Mouse (Mus musculus) lung, embryonic 15.5 days (tissue): ENCODE measurements around the gene Sgms1. TPM values are rescaled to one million over a fixed set of nuclear protein-coding genes. Genes with fewer than 3 reads are reported as not detected.

Experiments
- ATAC-seq: fragments of 200-750 bp; cut with Nextera tagmentation; 2 replicates; pipeline ENCODE4 v1.8.0; 2017; ENCODE audit warnings: moderate number of reproducible peaks, borderline replicate concordance; ENCODE audit not compliant: low FRiP score, low TSS enrichment; ENCODE audit errors: extremely low read depth
- H3K27ac ChIP-seq: fragments of 300-500 bp; sonication (generic); 2 replicates; pipeline ENCODE4 v1.5.1; 2015; ENCODE audit warnings: moderate library complexity, mild to moderate bottlenecking, inconsistent platforms
- H3K27me3 ChIP-seq: fragments of 300-500 bp; sonication (generic); 2 replicates; pipeline ENCODE4 v1.6.1; 2015; ENCODE audit warnings: inconsistent platforms
- H3K36me3 ChIP-seq: fragments of 300-500 bp; sonication (generic); 2 replicates; pipeline ENCODE4 v1.6.1; 2015; ENCODE audit warnings: inconsistent platforms
- H3K4me1 ChIP-seq: fragments of 300-500 bp; sonication (generic); 2 replicates; pipeline ENCODE4 v1.6.1; 2015; ENCODE audit warnings: inconsistent platforms
- H3K4me2 ChIP-seq: fragments of 300-500 bp; sonication (generic); 2 replicates; pipeline ENCODE4 v1.6.1; 2015; ENCODE audit warnings: inconsistent platforms, mild to moderate bottlenecking, moderate library complexity
- H3K4me3 ChIP-seq: fragments of 300-500 bp; sonication (generic); 2 replicates; pipeline ENCODE4 v1.5.1; 2015; ENCODE audit warnings: mild to moderate bottlenecking, inconsistent platforms
- H3K9ac ChIP-seq: fragments of 300-500 bp; sonication (generic); 2 replicates; pipeline ENCODE4 v1.6.1; 2015; ENCODE audit warnings: inconsistent platforms
- H3K9me3 ChIP-seq: fragments of 300-500 bp; sonication (generic); 2 replicates; pipeline ENCODE4 v1.6.1; 2016; ENCODE audit warnings: inconsistent platforms
- WGBS: fragments of 180-500 bp; shearing (Covaris S2); methylation state at CpG from one replicate; pipeline ENCODE4 v1.1.7; 2015; 5-methylcytosine and 5-hydroxymethylcytosine counted together
- polyA plus RNA-seq: library from polyadenylated mRNA; unstranded; fragments of >200 nt; fragmentation: Nextera tagmentation; extraction: Ambion mirVana; gene quantifications from 2 replicates; pipeline ENCODE4 v1.2.1, GENCODE M21; 2015

Sgms1 gene
- polyA plus RNA-seq, 1 experiment from 2014 or later = 54.7 TPM

DNA sequence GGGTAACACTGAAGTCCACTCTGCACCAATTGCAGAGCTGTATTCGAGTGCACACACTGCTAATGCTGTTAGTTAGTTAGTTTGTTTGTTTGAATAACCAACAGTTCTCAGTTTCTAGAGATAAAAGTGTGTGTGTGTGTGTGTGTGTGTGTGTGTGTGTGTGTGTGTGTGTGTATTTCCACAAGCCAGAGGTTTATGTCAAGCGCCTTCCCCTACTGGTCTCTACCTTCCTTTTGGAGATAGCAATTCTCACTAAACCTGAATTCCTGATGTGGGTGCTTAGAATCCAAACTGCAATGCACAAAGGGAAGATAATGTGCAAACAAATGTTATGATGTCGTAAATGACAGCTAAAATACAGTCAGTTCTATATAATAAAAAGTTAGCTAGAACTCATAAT lies 131.9 kb downstream of the Sgms1 start:
- Histone ChIP-seq H3K4me3 (no peak overlapping the region), H3K4me1 (peaks cover 13% of the 10 kb centered on the region), H3K4me2 (no peak overlapping the region), H3K27me3 (no peaks in the 10 kb centered on the region), H3K27ac (no peak overlapping the region), H3K9ac (no peak overlapping the region), H3K9me3 (no peaks in the 10 kb centered on the region), H3K36me3 (no peaks in the 10 kb centered on the region)
- ATAC-seq = no peak
- WGBS = 82% methylated on average over 3 of the region's 3 CpGs

DNA sequence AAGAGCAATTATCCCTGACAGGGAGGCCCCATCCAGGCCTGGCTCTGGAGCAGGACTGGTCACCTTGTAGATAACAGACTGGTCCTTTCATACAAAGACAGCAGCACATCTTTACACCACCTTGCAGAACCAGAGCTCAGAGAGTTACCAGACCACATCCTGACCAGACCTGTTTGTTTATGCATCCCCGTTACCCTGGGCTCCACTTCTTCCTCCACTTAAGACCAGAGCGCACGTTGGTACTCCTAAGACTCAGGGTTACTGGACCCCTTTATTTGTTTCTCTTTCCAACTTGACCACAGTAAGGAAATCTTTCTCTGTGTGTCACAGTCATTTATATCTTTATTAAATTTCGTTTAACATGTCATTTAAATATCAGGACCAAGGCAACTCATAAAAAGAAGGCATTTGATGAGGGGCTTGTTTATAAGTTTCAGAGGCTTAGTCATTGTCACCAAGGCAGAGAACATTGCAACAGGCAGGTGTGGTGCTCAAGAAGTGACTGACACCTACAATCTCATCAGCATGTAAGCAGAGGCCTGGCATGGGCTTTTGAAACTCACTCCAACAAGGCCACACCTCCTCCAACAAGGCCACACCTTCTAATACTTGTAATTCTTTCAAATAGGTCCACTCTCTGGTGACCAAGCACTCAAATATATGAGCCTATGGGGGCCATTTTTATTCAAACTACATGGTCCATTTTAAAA lies 132.7 kb downstream of the Sgms1 start:
- peaks cover 16% of the 10 kb centered on the region for H3K4me1 ChIP-seq
- H3K4me2 ChIP-seq = no peak overlapping the region
- no peaks in the 10 kb centered on the region for H3K36me3 ChIP-seq
- WGBS = 55% methylated on average over 4 of the region's 4 CpGs
- H3K9ac ChIP-seq = no peak overlapping the region
- no peaks in the 10 kb centered on the region for H3K9me3 ChIP-seq
- no peak for ATAC-seq
- H3K27me3 ChIP-seq = no peaks in the 10 kb centered on the region
- no peak overlapping the region for H3K27ac ChIP-seq
- H3K4me3 ChIP-seq = no peak overlapping the region

DNA sequence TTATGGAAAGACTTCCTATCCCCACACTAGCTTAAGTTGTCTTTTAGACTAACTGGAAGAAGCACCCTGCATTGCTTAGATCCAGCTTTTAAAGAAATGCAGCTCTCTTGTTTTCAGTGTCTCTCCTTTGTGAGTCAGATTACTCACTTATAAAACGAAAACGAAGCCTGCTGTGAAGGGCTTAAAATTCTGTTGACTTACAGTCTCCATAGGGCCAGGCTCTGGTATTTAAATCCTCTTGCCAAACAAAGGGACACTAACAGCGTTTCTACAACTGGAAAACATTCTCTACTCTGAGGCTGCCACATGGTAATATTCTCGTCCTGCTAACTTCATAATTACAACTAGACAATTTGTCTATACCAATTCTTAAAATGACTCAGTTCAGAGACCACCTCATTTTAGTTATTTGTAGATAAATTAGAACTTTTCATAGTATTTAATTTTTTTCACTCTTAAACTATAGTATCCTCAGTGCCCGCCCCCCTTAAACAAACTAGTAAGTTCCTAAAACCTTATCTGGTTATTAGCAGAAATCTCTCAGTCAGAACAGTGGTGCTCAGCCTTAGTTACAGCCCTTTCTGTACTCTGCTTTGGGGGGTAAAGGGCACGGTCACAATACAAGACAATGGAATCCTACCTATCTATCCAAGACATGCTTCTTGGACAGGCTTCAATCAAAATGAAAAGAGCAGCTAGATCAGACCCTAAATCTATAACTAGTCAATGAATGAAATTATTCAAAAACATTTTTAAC lies 133.9 kb downstream of the Sgms1 start:
- peaks cover 16% of the 10 kb centered on the region for H3K4me1 ChIP-seq
- H3K27ac ChIP-seq = no peak overlapping the region
- WGBS = 59% methylated on average over 6 of the region's 6 CpGs
- no peak for ATAC-seq
- H3K4me2 ChIP-seq = no peak overlapping the region
- no peak overlapping the region for H3K4me3 ChIP-seq
- H3K36me3 ChIP-seq = no peaks in the 10 kb centered on the region
- no peaks in the 10 kb centered on the region for H3K27me3 ChIP-seq
- no peak overlapping the region for H3K9ac ChIP-seq
- H3K9me3 ChIP-seq = no peaks in the 10 kb centered on the region

DNA sequence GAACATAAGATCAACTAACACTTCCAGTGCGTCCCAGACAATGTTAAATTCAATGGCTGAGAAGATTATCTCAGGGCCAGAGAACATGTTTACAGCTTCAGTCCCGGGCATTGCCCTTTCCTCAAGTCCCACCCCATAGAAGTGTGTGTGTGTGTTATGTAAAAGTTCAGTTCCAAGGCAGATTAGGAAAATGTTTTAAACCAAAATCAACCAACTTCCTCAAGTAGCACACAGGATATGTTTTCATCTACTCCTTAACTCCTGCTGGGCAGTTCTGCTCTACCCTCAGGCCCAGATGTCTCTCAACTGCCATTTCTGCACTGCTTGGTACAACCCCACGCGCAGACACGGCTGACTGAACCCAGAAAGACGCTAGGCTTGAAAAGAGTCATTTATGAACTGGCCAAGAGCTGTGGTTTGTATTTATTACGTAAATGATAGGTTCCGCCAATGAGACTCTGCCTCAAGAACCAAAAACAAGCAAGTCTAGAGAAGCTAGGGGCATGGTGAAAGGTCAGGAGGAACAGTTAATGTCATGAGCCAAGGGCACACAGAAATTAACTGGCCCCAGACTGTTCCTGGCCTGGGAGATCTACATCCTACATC lies 134.7 kb downstream of the Sgms1 start:
- no peaks in the 10 kb centered on the region for H3K9me3 ChIP-seq
- H3K4me3 ChIP-seq = no peak overlapping the region
- H3K4me1 ChIP-seq = peaks cover 16% of the 10 kb centered on the region
- ATAC-seq = peak; percentile 39; the same call in 1 of the 2 replicates
- H3K36me3 ChIP-seq = no peaks in the 10 kb centered on the region
- H3K4me2 ChIP-seq = no peak overlapping the region
- no peak overlapping the region for H3K9ac ChIP-seq
- peak overlapping the region; percentile 58 for H3K27ac ChIP-seq
- no peaks in the 10 kb centered on the region for H3K27me3 ChIP-seq
- 51% methylated on average over 8 of the region's 8 CpGs for WGBS

DNA sequence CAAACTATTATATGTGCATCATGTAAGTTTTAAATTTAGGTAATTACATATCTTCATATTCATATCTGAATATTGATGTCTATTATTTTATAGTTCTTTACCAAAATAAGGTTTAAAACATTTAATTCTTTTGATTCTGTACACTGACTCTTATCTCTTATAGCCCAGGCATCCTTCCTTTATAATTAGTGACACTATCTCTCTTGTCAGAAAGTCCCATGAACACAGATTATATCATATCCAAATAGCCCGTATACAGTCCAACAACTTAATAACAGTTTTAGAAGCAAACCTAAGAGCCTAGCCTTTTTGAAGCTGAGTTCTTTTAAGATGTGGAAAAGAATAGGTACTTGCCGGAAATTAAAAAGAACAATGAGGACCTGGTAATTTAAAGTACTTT lies 135.3 kb downstream of the Sgms1 start:
- peaks cover 16% of the 10 kb centered on the region for H3K4me1 ChIP-seq
- H3K27ac ChIP-seq = no peak overlapping the region
- H3K4me2 ChIP-seq = no peak overlapping the region
- no peaks in the 10 kb centered on the region for H3K27me3 ChIP-seq
- H3K4me3 ChIP-seq = no peak overlapping the region
- no peak for ATAC-seq
- H3K9ac ChIP-seq = no peak overlapping the region
- no peaks in the 10 kb centered on the region for H3K36me3 ChIP-seq
- 57% methylated on average over 2 of the region's 2 CpGs for WGBS
- H3K9me3 ChIP-seq = no peaks in the 10 kb centered on the region

DNA sequence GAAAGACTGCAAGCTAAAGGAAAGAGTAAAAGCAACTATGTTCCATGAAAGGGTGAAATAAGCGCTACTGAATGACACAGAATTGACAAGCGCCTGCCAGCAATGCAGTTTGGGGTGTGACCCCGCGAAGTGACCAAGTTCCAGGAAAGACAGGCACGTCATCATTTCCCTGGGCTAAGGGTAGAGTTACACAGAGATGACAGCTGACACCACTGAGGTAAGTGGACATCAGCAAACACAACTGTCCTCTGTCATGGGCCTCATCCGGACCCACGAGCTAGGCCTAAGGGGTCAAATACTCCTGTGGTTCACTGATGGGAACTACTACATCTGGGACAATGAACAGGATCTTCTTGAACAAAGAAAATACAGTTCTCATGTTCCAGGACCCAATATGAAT lies 136.5 kb downstream of the Sgms1 start:
- H3K9me3 ChIP-seq = no peaks in the 10 kb centered on the region
- H3K4me1 ChIP-seq = peaks cover 16% of the 10 kb centered on the region
- ATAC-seq = no peak
- no peak overlapping the region for H3K4me2 ChIP-seq
- H3K27me3 ChIP-seq = no peaks in the 10 kb centered on the region
- H3K9ac ChIP-seq = no peak overlapping the region
- H3K27ac ChIP-seq = no peak overlapping the region
- no peak overlapping the region for H3K4me3 ChIP-seq
- 77% methylated on average over 7 of the region's 7 CpGs for WGBS
- no peaks in the 10 kb centered on the region for H3K36me3 ChIP-seq

DNA sequence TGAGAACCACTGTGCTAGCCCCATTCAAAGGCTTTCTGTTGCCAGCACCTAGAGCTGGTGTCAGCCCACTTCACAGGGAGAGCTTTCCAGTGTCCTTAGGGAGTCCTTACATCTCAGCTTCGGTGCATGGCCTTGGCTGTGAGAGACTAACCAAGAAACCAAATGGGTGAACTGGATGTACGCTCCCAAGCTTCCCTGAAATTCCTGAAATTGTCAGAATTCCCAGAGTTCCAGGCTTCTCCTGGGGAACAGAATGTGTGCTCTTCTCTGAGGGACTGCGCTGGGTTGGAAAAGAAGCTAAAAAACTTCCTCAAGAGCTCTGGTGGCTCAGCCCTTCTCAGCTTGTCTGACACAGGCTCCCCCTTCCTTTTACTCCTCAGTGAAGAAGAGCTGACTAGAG lies 137.1 kb downstream of the Sgms1 start:
- Histone ChIP-seq H3K36me3 (no peaks in the 10 kb centered on the region), H3K4me1 (peaks cover 16% of the 10 kb centered on the region), H3K4me2 (no peak overlapping the region), H3K27ac (no peak overlapping the region), H3K9ac (no peak overlapping the region), H3K27me3 (no peaks in the 10 kb centered on the region), H3K9me3 (no peaks in the 10 kb centered on the region), H3K4me3 (no peak overlapping the region)
- ATAC-seq = no peak
- 53% methylated on average over 3 of the region's 3 CpGs for whole genome bisulfite sequencing

DNA sequence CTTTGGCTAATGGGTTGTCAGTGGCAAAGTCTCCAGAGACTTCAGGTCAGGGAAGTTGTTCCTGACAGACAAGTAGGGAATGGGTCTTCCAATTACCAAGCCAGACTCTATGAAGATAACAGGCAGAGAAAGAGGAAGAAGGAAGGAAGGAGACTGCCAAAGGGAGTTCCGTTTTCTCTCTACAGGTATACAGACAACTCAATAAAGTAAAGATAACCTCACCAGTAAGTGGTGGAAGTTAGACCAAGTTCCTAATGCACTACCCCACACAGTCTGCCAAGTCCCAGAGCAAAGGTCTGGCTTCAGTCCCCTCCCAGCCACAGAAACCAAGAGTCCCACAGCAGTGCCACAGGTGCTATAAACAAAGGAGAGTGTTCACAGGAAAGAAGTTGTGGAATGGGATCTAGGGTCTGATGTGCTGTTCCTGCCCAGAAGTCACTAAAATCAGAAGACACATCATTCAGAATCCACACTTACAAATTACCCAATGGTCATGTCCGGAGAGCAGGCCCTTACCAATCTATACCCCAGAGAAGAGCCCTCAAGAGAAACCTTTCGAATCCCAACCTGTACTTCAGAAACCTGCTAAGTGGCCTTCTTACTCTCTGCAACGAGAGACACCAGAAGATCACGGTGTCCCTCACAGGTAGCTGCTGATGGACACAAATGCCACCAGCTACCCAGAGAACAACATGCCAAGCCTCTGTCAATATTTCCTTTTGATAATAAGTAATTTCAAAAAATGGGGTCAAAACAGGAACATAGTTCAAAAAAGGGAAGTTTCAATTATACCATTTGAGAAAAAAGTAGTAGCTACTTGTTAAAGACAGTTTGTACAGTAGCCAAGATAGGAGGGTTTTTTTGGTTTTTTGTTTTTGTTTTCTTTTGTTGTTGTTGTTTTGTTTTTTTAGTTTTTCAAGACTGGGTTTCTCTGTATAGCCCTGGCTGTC lies 140.1 kb downstream of the Sgms1 start:
- H3K4me1 ChIP-seq = peaks cover 8% of the 10 kb centered on the region; the same call in 1 of the 2 replicates
- no peak overlapping the region for H3K9ac ChIP-seq
- no peak for ATAC-seq
- no peaks in the 10 kb centered on the region for H3K9me3 ChIP-seq
- H3K4me3 ChIP-seq = no peak overlapping the region
- no peaks in the 10 kb centered on the region for H3K36me3 ChIP-seq
- no peaks in the 10 kb centered on the region for H3K27me3 ChIP-seq
- H3K4me2 ChIP-seq = no peak overlapping the region
- 76% methylated on average over 5 of the region's 5 CpGs for WGBS
- no peak overlapping the region for H3K27ac ChIP-seq

DNA sequence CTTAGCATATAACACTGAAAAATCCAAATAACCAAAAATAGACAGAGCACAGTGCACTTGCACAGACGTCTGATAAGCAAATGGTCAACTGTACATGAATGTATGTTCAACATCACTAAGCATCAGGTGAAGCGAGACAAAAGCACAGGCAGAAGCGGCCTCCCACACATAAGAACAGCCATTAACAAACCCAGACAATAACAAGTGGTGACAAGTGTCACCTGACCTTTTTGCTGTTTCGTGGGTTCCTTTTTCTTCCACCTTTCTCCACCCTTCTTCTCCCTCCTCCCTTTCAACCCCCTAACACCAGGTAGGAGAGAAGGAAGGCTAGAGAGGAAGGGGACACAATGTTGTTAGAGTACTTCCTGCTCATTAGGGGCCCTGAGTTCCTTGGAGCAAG lies 144.6 kb downstream of the Sgms1 start:
- Histone ChIP-seq H3K27me3 (no peaks in the 10 kb centered on the region), H3K4me1 (0 out of 2 replicates have a peak, but pooled peaks cover 3% of the 10 kb centered on the region), H3K36me3 (no peaks in the 10 kb centered on the region), H3K9me3 (no peaks in the 10 kb centered on the region), H3K4me3 (no peak overlapping the region), H3K27ac (no peak overlapping the region), H3K9ac (no peak overlapping the region), H3K4me2 (no peak overlapping the region)
- 64% methylated on average over 4 of the region's 4 CpGs for WGBS
- ATAC-seq = no peak

DNA sequence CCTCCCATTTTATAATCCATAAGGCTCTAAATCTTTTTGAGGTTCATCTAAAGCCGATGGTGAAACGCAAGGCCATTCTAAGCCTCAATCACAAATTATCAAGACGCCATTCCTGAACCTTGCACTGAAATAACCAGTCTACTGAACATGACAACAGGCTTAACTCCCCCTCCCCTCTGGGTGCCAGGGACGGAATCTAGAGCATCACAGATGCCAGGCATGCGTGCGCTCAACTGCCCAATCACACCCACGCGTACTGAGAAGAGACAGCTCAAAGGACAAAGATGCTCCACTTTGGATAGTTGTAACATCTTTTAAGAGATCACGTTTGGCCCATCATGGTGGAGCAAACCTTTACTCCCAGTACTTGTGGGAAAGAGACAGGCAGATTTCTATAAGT lies 146.3 kb downstream of the Sgms1 start:
- no peak overlapping the region for H3K27ac ChIP-seq
- no peaks in the 10 kb centered on the region for H3K9me3 ChIP-seq
- H3K4me2 ChIP-seq = no peak overlapping the region
- H3K36me3 ChIP-seq = no peaks in the 10 kb centered on the region
- ATAC-seq = no peak
- H3K27me3 ChIP-seq = no peaks in the 10 kb centered on the region
- WGBS = 92% methylated on average over 9 of the region's 9 CpGs
- H3K4me3 ChIP-seq = no peak overlapping the region
- H3K9ac ChIP-seq = no peak overlapping the region
- 0 out of 2 replicates have a peak, but pooled peaks cover 3% of the 10 kb centered on the region for H3K4me1 ChIP-seq

DNA sequence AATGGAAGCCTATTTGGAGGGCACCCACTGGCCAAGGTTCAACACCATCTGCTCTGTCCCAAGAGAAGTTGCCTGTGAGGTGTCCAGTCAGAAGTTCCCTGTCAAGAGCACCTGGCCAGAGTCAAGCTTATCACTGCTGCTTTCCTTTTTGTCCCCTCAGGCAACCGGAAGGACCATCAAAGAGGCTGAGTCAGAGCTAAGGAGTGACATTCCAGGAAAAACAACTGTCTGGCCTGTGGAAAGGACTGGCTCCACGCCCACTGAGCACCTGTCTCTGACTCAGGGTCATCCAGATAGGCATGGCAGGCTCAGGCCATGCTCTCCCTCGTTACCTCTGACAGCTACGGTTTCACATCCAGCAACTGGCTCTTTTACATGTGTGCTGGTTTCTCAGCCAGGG lies 147.4 kb downstream of the Sgms1 start:
- no peak overlapping the region for H3K4me3 ChIP-seq
- H3K9me3 ChIP-seq = no peaks in the 10 kb centered on the region
- WGBS = 56% methylated on average over 4 of the region's 4 CpGs
- ATAC-seq = no peak
- H3K27ac ChIP-seq = no peak overlapping the region
- H3K4me1 ChIP-seq = 0 out of 2 replicates have a peak, but pooled peaks cover 3% of the 10 kb centered on the region
- H3K27me3 ChIP-seq = no peaks in the 10 kb centered on the region
- no peak overlapping the region for H3K9ac ChIP-seq
- H3K36me3 ChIP-seq = no peaks in the 10 kb centered on the region
- no peak overlapping the region for H3K4me2 ChIP-seq
